Mouse (Mus musculus): ENCODE data around the gene Taf5. TPM values are rescaled to one million over a fixed set of nuclear protein-coding genes. Genes with fewer than 3 reads are reported as not detected.

The Taf5 gene
- 11.8 and 12.3 TPM in 2 replicates for polyA plus RNA-seq (2014; fragmentation: Nextera tagmentation; extraction: Ambion mirVana)

DNA sequence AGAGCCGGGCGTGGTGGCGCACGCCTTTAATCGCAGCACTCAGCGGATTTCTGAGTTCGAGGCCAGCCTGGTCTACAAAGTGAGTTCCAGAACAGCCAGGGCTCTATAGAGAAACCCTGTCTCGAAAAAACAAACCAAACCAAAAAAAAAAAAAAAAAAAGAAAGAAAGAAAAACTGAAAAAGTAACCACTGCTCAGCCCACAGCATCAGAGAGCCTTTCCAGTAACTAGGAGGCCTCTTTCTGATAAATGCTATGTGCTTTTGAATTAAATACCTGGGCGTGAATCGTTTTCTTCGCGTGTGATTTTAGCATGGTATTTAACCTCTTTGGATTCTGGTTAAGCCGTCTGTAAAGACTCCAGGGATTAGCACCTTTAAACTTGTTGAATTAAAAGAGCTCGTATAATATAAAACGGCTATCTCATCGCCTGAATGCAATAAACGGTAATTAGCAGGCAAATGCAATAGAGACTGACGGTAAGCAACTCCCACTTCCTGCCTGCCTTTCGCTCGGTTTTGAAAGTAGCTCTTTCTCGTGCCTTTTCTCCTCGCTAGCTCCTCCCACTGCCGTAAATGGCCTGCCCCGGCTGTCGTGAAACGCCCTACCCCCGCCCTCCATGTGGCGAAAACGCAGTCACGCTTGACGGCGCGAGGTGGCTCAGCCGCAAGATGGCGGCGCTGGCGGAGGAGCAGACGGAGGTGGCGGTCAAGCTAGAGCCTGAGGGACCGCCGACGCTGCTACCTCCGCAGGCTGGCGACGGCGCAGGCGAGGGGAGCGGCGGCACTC, at the start of gene Taf5:
Taf5 (plus strand) TSS at position 651 of the 787 bp plus-strand sequence.
- Histone ChIP-seq H3K9ac (ENCODE audit: low read length) (peak within 1 kb of the TSS; percentile 92), H3K27me3 (ENCODE audit: control insufficient read depth, insufficient read depth, low read length) (no peaks in the 10 kb centered on the region), H3K36me3 (ENCODE audit: control insufficient read depth, insufficient read depth, low read length) (no peaks in the 10 kb centered on the region; the same call in 1 of the 2 replicates), H3K27ac (replicated peaks; ENCODE audit: low read depth, low read length) (peak within 1 kb of the TSS; percentile 68), H3K4me1 (ENCODE audit: control insufficient read depth, insufficient read depth, low read length) (peaks cover 6% of the 10 kb centered on the region; the same call in 1 of the 2 replicates), H3K4me2 (ENCODE audit: low read depth, severe bottlenecking) (peak within 1 kb of the TSS; percentile 58), H3K4me3 (ENCODE audit: low read depth, low read length) (peak within 1 kb of the TSS; percentile 98), H3K9me3 (ENCODE audit: control insufficient read depth, low read length) (no peaks in the 10 kb centered on the region)
- DNase-seq (ENCODE audit: low spot score) (peak; percentile 97), ATAC-seq (ENCODE audit: insufficient number of reproducible peaks, low FRiP score, low TSS enrichment, low read depth) (peak; percentile 70)
- 11% methylated on average over 46 of the region's 49 CpGs for WGBS

DNA sequence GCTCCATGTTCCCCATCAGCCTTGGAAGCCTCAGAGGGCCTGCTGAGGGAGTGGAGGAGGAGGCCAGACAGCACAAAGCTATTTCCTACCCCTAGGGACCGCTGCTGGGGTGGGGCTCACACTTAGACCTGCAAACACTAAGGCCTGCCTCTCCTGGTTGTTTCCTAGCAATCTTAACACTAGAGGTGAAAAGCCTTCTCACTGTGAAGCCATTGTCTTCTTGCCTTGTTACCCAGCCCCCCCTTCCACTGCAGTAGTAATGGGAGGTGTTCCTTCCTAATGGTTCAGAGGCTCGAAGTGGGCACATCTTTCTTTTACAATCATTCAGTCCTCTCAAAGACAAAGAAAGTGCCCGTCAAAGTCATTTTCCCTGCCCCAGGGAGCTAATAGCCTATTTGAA, 49.7 kb upstream of the Taf5 start:
- Histone ChIP-seq H3K36me3 (ENCODE audit: control insufficient read depth, insufficient read depth, low read length) (no peaks in the 10 kb centered on the region), H3K9me3 (ENCODE audit: control insufficient read depth, low read length) (no peaks in the 10 kb centered on the region), H3K27ac (replicated peaks; ENCODE audit: low read depth, low read length) (no peak overlapping the region), H3K4me3 (ENCODE audit: low read depth, low read length) (no peak overlapping the region), H3K9ac (ENCODE audit: low read length) (no peak overlapping the region), H3K4me1 (ENCODE audit: control insufficient read depth, insufficient read depth, low read length) (peaks cover 13% of the 10 kb centered on the region; the same call in 1 of the 2 replicates), H3K27me3 (ENCODE audit: control insufficient read depth, insufficient read depth, low read length) (peaks cover 48% of the 10 kb centered on the region), H3K4me2 (ENCODE audit: low read depth, severe bottlenecking) (no peak overlapping the region)
- no peak for ATAC-seq (ENCODE audit: insufficient number of reproducible peaks, low FRiP score, low TSS enrichment, low read depth)
- no peak for DNase-seq (ENCODE audit: low spot score)
- WGBS: 6% methylated on average over 3 of the region's 3 CpGs

DNA sequence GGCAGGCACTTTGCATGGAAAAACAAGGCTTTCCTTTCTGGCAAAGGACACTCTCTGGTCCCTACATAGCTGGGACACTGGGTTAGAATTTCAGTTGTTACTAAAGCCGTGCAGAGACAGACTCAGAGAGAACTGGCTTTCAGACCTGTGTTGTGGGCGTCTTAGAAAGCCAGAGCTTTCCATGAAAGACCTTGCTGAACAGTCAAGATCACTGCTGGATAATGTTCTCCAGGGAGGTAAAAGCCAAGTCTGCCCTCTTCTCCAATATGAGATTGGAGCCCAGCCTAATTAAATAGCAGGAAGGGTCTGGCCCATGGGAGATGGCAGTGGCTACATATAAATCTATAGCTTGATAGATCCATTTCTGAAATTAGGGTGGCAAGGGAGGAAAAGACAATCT, 49.2 kb upstream of the Taf5 start:
- Histone ChIP-seq H3K9ac (ENCODE audit: low read length) (no peak overlapping the region), H3K4me1 (ENCODE audit: control insufficient read depth, insufficient read depth, low read length) (peaks cover 13% of the 10 kb centered on the region; the same call in 1 of the 2 replicates)

DNA sequence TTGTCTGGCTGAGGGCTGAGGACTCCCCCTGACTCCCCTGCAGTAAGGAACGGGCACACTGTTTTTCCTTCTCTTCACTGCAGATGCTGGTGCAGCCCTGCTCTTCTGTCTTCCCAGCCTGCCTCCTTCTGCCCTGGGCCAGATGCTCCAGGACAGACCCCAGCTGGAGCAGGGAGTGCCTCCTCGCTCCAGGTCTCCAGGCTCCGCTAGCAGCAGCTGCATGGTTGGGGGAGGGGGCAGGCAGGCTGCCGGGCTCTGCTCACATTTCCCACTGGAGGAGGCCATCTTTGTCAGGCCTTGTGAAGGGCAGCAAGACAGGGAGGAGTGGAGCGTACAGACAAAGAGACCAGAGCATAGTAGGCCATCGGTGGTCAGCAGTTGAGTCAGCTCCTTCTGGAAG, 48.2 kb upstream of the Taf5 start:
- DNase-seq (ENCODE audit: low spot score): peak; percentile 52
- Histone ChIP-seq H3K4me2 (ENCODE audit: low read depth, severe bottlenecking) (no peak overlapping the region), H3K4me3 (ENCODE audit: low read depth, low read length) (no peak overlapping the region), H3K9ac (ENCODE audit: low read length) (no peak overlapping the region), H3K27ac (replicated peaks; ENCODE audit: low read depth, low read length) (no peak overlapping the region), H3K27me3 (ENCODE audit: control insufficient read depth, insufficient read depth, low read length) (peaks cover 33% of the 10 kb centered on the region), H3K4me1 (ENCODE audit: control insufficient read depth, insufficient read depth, low read length) (peaks cover 13% of the 10 kb centered on the region; the same call in 1 of the 2 replicates), H3K9me3 (ENCODE audit: control insufficient read depth, low read length) (no peaks in the 10 kb centered on the region), H3K36me3 (ENCODE audit: control insufficient read depth, insufficient read depth, low read length) (no peaks in the 10 kb centered on the region)
- no peak for ATAC-seq (ENCODE audit: insufficient number of reproducible peaks, low FRiP score, low TSS enrichment, low read depth)
- WGBS: 26% methylated on average over 6 of the region's 6 CpGs

More for the DNA sequence above, 49.2 kb upstream of the Taf5 start:
- H3K27ac ChIP-seq (replicated peaks; ENCODE audit: low read depth, low read length): no peak overlapping the region
- no peaks in the 10 kb centered on the region for H3K9me3 ChIP-seq (ENCODE audit: control insufficient read depth, low read length)
- ATAC-seq (ENCODE audit: insufficient number of reproducible peaks, low FRiP score, low TSS enrichment, low read depth) (no peak), DNase-seq (ENCODE audit: low spot score) (no peak)
- no peaks in the 10 kb centered on the region for H3K36me3 ChIP-seq (ENCODE audit: control insufficient read depth, insufficient read depth, low read length)
- H3K4me3 ChIP-seq (ENCODE audit: low read depth, low read length): no peak overlapping the region
- H3K4me2 ChIP-seq (ENCODE audit: low read depth, severe bottlenecking): no peak overlapping the region
- WGBS: 32% methylated on average over 2 of the region's 2 CpGs
- H3K27me3 ChIP-seq (ENCODE audit: control insufficient read depth, insufficient read depth, low read length): peaks cover 43% of the 10 kb centered on the region

DNA sequence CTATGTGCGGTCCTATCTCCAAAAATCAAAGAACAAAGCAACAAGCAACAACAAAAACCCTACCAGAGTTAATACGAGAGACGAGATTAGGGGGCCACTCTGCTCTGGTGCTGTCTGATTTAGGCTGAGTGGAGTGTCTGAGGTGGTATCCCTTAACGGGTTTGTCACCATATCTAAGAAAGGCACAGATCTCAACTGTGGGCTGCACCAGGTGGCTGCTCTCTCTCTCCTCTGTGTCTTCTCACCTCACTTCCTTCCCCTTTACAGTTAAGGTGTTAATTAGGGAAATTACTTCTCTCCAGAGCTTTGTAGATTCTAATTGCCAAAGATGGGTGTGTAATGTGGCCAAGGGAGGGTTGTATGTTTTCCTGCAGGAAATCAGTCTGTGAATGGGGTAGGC, 44.8 kb upstream of the Taf5 start:
- WGBS: 86% methylated on average over 4 of the region's 4 CpGs
- Histone ChIP-seq H3K9me3 (ENCODE audit: control insufficient read depth, low read length) (no peaks in the 10 kb centered on the region), H3K27ac (replicated peaks; ENCODE audit: low read depth, low read length) (no peak overlapping the region), H3K4me2 (ENCODE audit: low read depth, severe bottlenecking) (no peak overlapping the region), H3K36me3 (ENCODE audit: control insufficient read depth, insufficient read depth, low read length) (no peaks in the 10 kb centered on the region), H3K4me1 (ENCODE audit: control insufficient read depth, insufficient read depth, low read length) (0 out of 2 replicates have a peak, but pooled peaks cover 2% of the 10 kb centered on the region), H3K4me3 (ENCODE audit: low read depth, low read length) (no peak overlapping the region), H3K27me3 (ENCODE audit: control insufficient read depth, insufficient read depth, low read length) (peaks cover 7% of the 10 kb centered on the region), H3K9ac (ENCODE audit: low read length) (no peak overlapping the region)
- ATAC-seq (ENCODE audit: insufficient number of reproducible peaks, low FRiP score, low TSS enrichment, low read depth) (no peak), DNase-seq (ENCODE audit: low spot score) (no peak)

DNA sequence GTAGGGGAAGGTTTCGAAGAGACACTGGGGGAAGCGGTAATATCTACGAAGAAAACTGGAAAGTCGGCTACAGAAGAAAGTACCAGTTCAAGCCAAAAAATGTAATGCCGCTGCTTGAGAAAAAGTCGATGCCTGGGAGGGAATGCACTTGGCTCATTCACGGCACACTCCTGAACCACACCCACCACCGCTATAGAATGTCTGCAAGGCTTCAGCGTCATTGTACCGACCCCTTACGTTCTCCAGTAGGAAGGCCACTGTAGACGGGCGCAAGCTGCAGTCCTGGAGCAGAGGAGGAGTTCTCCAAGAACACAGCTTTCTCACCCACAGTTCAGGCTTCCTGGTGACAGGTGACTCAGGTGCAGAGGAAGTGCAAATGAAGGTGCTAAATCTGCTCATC, 44.0 kb upstream of the Taf5 start:
- 88% methylated on average over 13 of the region's 13 CpGs for WGBS
- Histone ChIP-seq H3K36me3 (ENCODE audit: control insufficient read depth, insufficient read depth, low read length) (no peaks in the 10 kb centered on the region), H3K4me2 (ENCODE audit: low read depth, severe bottlenecking) (no peak overlapping the region), H3K4me1 (ENCODE audit: control insufficient read depth, insufficient read depth, low read length) (0 out of 2 replicates have a peak, but pooled peaks cover 2% of the 10 kb centered on the region), H3K27me3 (ENCODE audit: control insufficient read depth, insufficient read depth, low read length) (no peaks in the 10 kb centered on the region), H3K4me3 (ENCODE audit: low read depth, low read length) (no peak overlapping the region), H3K9ac (ENCODE audit: low read length) (no peak overlapping the region), H3K27ac (replicated peaks; ENCODE audit: low read depth, low read length) (no peak overlapping the region), H3K9me3 (ENCODE audit: control insufficient read depth, low read length) (no peaks in the 10 kb centered on the region)
- no peak for DNase-seq (ENCODE audit: low spot score)
- no peak for ATAC-seq (ENCODE audit: insufficient number of reproducible peaks, low FRiP score, low TSS enrichment, low read depth)

DNA sequence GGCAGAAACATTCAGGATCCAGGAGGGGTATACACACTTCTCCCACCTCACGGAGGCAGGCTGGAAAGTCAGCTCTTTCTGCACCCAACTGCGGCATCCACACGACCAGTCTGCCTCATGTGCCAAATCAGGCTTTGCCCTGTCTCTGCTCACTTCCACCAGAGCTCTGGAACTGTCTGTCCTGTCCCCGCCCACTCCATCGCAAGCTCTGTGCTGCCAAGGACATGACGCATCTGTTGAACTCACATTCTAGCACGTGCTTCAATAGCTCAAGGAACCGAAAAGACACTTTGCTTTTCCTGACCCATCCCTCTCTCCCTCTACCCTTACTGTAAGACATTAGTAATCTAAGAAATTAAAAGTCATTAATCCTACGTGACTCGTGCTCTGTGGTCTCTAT, 42.6 kb upstream of the Taf5 start:
- no peak overlapping the region for H3K4me3 ChIP-seq (ENCODE audit: low read depth, low read length)
- DNase-seq (ENCODE audit: low spot score): no peak
- ATAC-seq (ENCODE audit: insufficient number of reproducible peaks, low FRiP score, low TSS enrichment, low read depth): no peak

DNA sequence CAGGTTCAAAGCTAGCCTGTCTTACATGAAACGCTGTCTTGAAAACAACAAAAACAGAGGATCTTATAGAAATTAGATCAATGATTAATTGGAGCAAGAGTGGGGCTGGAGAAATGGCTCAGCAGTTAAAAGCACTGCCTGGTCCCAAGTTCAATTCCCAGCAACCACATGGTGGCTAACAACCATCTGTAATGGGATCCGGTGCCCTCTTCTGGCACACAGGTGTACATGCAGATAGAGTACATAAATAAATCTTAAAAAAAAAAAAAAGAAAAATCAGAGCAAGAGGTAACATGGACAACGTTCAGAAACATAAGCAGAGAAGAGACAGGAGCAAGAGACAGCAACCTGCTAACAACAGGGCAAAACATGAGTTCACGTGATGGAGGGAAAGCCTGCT, 41.0 kb upstream of the Taf5 start:
- H3K36me3 ChIP-seq (ENCODE audit: control insufficient read depth, insufficient read depth, low read length): no peaks in the 10 kb centered on the region
- ATAC-seq (ENCODE audit: insufficient number of reproducible peaks, low FRiP score, low TSS enrichment, low read depth) (no peak), DNase-seq (ENCODE audit: low spot score) (no peak)
- 83% methylated on average over 4 of the region's 4 CpGs for WGBS
- no peak overlapping the region for H3K9ac ChIP-seq (ENCODE audit: low read length)
- H3K9me3 ChIP-seq (ENCODE audit: control insufficient read depth, low read length): no peaks in the 10 kb centered on the region
- no peak overlapping the region for H3K27ac ChIP-seq (replicated peaks; ENCODE audit: low read depth, low read length)
- no peaks in the 10 kb centered on the region for H3K4me1 ChIP-seq (ENCODE audit: control insufficient read depth, insufficient read depth, low read length)
- no peaks in the 10 kb centered on the region for H3K27me3 ChIP-seq (ENCODE audit: control insufficient read depth, insufficient read depth, low read length)
- H3K4me2 ChIP-seq (ENCODE audit: low read depth, severe bottlenecking): no peak overlapping the region
- no peak overlapping the region for H3K4me3 ChIP-seq (ENCODE audit: low read depth, low read length)

More for the DNA sequence above, 42.6 kb upstream of the Taf5 start:
- Histone ChIP-seq H3K36me3 (ENCODE audit: control insufficient read depth, insufficient read depth, low read length) (no peaks in the 10 kb centered on the region), H3K27me3 (ENCODE audit: control insufficient read depth, insufficient read depth, low read length) (no peaks in the 10 kb centered on the region), H3K4me1 (ENCODE audit: control insufficient read depth, insufficient read depth, low read length) (no peaks in the 10 kb centered on the region), H3K9me3 (ENCODE audit: control insufficient read depth, low read length) (no peaks in the 10 kb centered on the region), H3K9ac (ENCODE audit: low read length) (no peak overlapping the region), H3K27ac (replicated peaks; ENCODE audit: low read depth, low read length) (no peak overlapping the region), H3K4me2 (ENCODE audit: low read depth, severe bottlenecking) (no peak overlapping the region)
- WGBS: 83% methylated on average over 10 of the region's 10 CpGs

All from limb, embryonic 11.5 days (tissue).